Mouse (Mus musculus) lung, postnatal 4 days (tissue): ENCODE data around the gene Pacrg.
A peak's percentile ranks its signal among the peaks of the same experiment; 100 is the strongest.

ENCODE experiments used
- DNase-seq, 2 experiments: peaks; one replicate each; pipeline ENCODE4 v3.0.0; 2021

The Pacrg gene

GRCm38 (mm10) chr17:10441501-10442111, 398.5 kb downstream of the Pacrg start:
- peak in 1 of 2 experiments; percentile 42 for DNase-seq

- no peak for DNase-seq
These were observed 399.1 kb downstream of the Pacrg start for GRCm38 (mm10) chr17:10440961-10441360.

DNA sequence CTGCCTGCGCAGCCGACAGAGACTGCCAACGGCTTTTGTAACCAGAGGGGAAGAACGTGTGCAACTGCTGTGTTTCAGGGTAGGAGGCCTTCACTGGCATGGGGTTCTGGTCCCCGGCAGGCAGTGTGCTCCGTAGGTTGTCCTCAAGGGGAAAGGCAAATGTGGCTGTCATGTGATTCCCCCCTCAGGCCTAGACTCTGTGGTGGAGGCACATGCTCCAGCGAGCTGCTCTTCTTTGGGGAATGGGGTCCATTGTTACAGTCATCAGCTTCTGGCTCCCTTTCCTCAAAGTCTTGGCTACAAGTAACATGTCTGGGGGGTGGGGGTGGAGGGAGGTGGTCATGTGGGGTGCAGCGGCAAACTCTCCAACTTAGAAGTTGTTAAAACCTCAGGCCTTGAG, 400.3 kb downstream of the Pacrg start:
- no peak for DNase-seq

GRCm38 (mm10) chr17:10434867-10435266, 405.2 kb downstream of the Pacrg start:
- DNase-seq, result no peak

GRCm38 (mm10) chr17:10432525-10433180, 407.5 kb downstream of the Pacrg start:
- no peak for DNase-seq

DNA sequence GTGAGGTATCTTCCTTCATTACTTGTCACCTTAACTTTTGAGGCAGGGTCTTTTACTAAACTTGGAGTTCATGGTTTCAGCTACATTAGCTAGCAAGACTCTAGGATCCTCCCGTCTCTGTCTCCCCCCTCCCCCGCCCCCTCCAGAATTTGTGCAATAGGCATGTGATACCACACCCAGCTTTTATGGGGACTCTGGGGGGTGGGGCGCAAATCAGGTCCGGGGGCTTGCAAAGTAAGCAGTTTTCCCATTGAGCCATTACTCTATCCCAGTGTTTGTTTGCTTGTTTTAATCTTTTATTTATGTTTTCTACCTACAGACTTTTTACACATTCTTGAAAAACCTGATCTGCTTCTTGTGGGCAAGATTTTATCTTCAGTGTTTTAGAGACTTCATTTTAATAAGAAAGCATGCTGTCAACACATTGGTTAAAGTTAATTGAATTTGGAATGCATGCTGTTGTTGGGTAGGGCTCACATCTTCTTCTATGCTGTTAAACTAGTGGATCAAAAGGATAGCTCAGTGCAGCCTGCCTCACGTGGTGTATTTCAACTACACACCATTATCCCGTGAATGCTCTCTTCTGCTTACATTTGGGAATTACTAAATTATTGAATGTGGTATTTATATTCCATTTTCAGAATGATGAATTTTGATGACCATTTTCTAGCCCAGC, 408.1 kb downstream of the Pacrg start:
- DNase-seq, result no peak

DNA sequence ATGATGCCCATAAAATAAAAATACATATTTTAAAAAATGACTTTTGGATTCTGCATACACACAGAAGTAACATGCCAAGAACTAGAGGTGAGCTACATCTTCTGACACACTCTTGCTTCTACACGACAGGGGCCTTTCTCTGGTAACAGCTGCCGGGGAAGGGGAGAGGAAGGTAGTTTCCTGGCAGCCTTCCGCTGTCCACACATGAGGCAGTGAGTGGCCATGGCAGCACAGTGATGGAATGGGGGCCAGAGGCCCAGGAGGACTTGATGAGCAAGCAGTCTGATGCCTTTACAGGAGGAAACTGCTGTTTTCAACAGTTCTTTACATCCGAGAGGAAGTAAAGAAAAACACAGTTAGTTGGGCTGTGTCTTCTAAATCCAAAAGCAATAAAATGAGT, 409.3 kb downstream of the Pacrg start:
- no peak for DNase-seq

GRCm38 (mm10) chr17:10429406-10429805, 410.7 kb downstream of the Pacrg start:
- no peak for DNase-seq

- DNase-seq, result no peak
These were observed 414.8 kb downstream of the Pacrg start for GRCm38 (mm10) chr17:10425311-10425710.

GRCm38 (mm10) chr17:10417558-10418253, 422.4 kb downstream of the Pacrg start:
- DNase-seq, result no peak

DNA sequence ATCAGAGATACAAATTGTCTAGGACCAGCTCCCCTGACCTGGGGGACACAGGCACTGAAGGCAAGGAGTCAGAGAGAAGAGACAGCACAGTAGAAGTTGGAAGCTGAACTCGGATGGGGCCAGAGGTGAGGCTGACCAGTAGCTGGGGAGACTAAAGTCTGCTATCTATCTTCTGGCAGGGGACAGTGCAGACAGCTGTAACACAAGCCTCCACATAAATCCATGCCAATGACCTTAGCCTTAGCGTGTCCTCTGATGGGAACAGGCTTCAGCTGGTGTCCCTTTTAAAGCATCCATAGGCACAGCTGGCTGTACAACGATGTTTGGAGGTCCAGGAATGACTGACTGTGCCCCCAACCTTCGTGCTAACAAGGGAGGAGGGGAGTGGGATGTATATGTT, 423.1 kb downstream of the Pacrg start:
- DNase-seq, result peak in 1 of 2 experiments; percentile 38

GRCm38 (mm10) chr17:10416101-10416500, 424.0 kb downstream of the Pacrg start:
- no peak for DNase-seq

DNA sequence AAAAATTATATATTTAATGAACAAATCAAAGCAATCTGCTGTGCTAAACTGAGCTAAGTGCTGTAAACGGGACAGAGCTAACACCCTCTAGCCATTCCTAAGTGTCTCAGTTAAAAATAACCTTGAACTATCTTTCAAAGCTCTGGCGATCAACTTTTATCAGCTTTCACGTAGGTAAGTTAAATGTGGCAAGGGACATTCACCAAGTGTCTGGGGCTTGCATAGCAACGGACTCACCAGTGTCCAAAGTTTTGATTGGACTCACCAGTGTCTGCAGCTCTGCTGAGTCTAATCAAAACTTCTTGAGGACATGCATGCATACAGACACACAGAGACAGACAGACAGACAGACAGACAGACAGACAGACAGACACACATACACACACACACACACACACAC, 425.7 kb downstream of the Pacrg start:
- DNase-seq, result no peak

- DNase-seq, result no peak
These were observed 426.2 kb downstream of the Pacrg start for GRCm38 (mm10) chr17:10413870-10414269.

- DNase-seq, result no peak
These were observed 429.3 kb downstream of the Pacrg start for GRCm38 (mm10) chr17:10410597-10411476.

- no peak for DNase-seq
These were observed 431.4 kb downstream of the Pacrg start for GRCm38 (mm10) chr17:10408681-10409081.

- DNase-seq, result peak in 1 of 2 experiments; percentile 10
These were observed 432.9 kb downstream of the Pacrg start for GRCm38 (mm10) chr17:10407031-10407722.

GRCm38 (mm10) chr17:10406311-10406710, 433.8 kb downstream of the Pacrg start:
- DNase-seq, result peak in 1 of 2 experiments; percentile 10

DNA sequence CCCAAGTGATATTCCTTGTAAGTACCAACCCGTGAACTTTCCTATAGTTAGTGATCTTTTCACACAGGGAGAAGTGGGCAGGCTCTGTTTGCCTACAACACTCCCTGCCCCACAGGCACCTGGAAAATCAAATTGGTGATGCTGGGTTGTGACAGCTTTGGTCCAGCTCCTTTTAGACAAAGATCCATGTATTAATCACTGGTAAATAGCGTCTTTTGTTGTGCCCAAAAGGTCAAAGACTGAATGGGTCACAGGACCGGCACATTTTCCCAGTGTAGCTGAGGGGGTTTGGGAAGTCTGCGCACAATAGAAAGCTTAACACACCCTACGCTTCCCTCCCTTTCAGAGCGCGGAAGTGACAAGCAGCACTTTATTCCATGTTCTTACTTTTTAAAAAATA, 434.2 kb downstream of the Pacrg start:
- peak in 1 of 2 experiments; percentile 1 for DNase-seq

- DNase-seq, result peak in 1 of 2 experiments; percentile 17
These were observed 436.9 kb downstream of the Pacrg start for GRCm38 (mm10) chr17:10403186-10403585.

- peak in 1 of 2 experiments; percentile 9 for DNase-seq
These were observed 438.0 kb downstream of the Pacrg start for GRCm38 (mm10) chr17:10402064-10402640.
